Mouse (Mus musculus) midbrain, embryonic 10.5 days (tissue): ENCODE measurements around the gene Gm9944. TPM values are rescaled to one million over a fixed set of nuclear protein-coding genes. Genes with fewer than 3 reads are reported as not detected.
A peak's percentile ranks its signal among the peaks of the same experiment; 100 is the strongest.

Source experiments
- DNase-seq: peaks from one replicate; pipeline ENCODE4 v3.0.0-alpha.2; 2017; ENCODE audit warnings: low spot score
- H3K27ac ChIP-seq: fragments of 300-500 bp; sonication (generic); replicated peaks from 2 replicates; pipeline ENCODE4 v1.5.1; 2016; ENCODE audit warnings: mild to moderate bottlenecking
- H3K27me3 ChIP-seq: fragments of 300-500 bp; sonication (generic); 2 replicates; pipeline ENCODE4 v1.6.1; 2016; ENCODE audit warnings: low read depth, mild to moderate bottlenecking; ENCODE audit not compliant: poor library complexity, severe bottlenecking
- H3K36me3 ChIP-seq: fragments of 300-500 bp; sonication (generic); 2 replicates; pipeline ENCODE4 v1.6.1; 2016; ENCODE audit warnings: mild to moderate bottlenecking, moderate library complexity
- H3K4me1 ChIP-seq: fragments of 300-500 bp; sonication (generic); 2 replicates; pipeline ENCODE4 v1.6.1; 2016
- H3K4me3 ChIP-seq: fragments of 300-500 bp; sonication (generic); 2 replicates; pipeline ENCODE4 v1.5.1; 2016; ENCODE audit warnings: mild to moderate bottlenecking, moderate library complexity
- H3K9me3 ChIP-seq: fragments of 300-500 bp; sonication (generic); replicated peaks from 2 replicates; pipeline ENCODE4 v1.6.1; 2016; ENCODE audit warnings: mild to moderate bottlenecking
- WGBS: fragments of 180-500 bp; shearing (Covaris S2); methylation state at CpG from one replicate; pipeline ENCODE4 v1.1.7; 2016; 5-methylcytosine and 5-hydroxymethylcytosine counted together
- polyA plus RNA-seq: library from polyadenylated mRNA; unstranded; fragments of >200 nt; fragmentation: Nextera tagmentation; extraction: Ambion mirVana; gene quantifications from 2 replicates; pipeline ENCODE4 v1.2.1, GENCODE M21; 2016

Gm9944 gene
- polyA plus RNA-seq, 1 experiment from 2014 or later: not detected

DNA sequence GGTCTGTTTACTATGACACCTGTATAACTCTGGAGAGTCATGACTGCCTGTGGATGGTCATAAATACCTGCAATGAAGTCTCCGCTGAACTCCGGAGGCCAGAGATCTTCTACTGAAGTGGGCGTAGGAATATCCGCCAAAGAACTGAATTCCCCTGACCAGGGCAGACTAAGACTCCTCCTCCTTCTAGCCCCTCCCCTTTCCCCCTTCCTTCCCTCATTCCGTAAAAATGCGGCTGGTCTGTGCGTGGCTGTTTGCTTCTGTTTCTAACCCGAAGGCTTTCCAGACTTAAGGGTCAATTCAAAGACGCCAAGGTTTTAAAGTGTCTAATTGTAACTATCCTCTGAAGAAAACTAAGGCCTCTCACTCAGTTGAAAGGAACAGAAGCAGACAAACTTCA is 44.8 kb downstream of the Gm9944 start, which contains the start of gene Pramef12:
Pramef12 (minus strand) TSS at position 175 of the 400 bp plus-strand sequence.
- H3K4me1 ChIP-seq: peaks cover 7% of the 10 kb centered on the region; the same call in 1 of the 2 replicates
- peaks cover 16% of the 10 kb centered on the region for H3K9me3 ChIP-seq
- no peaks in the 10 kb centered on the region for H3K36me3 ChIP-seq
- H3K27me3 ChIP-seq: no peaks in the 10 kb centered on the region
- no peak within 1 kb of the TSS for H3K4me3 ChIP-seq
- 83% methylated on average over 9 of the region's 9 CpGs for WGBS
- no peak for DNase-seq
- H3K27ac ChIP-seq: no peak within 1 kb of the TSS

DNA sequence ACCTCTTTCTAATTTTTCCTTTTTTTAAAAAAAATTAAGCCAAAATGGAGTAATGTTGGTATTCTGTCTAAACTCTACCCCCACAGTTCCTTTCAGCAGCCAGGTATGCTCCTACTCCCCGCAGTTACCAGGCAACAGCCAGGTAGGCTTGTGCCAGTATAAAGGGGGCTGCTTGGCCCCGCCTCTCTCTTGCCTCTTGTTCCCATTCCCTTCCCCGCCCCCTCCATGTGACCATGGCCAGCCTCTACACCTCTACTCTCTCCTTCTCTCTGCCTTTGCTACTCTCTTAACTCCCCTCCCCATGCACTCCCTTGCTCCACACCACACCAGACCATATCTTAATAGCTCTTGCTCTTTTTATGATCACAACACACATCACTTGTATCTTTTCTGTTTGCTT is 46.9 kb downstream of the Gm9944 start:
- H3K36me3 ChIP-seq: no peaks in the 10 kb centered on the region
- DNase-seq: no peak
- H3K27ac ChIP-seq: no peak overlapping the region
- H3K27me3 ChIP-seq: no peaks in the 10 kb centered on the region
- WGBS: 61% methylated on average over 3 of the region's 3 CpGs
- H3K4me3 ChIP-seq: no peak overlapping the region
- H3K4me1 ChIP-seq: peaks cover 7% of the 10 kb centered on the region; the same call in 1 of the 2 replicates
- H3K9me3 ChIP-seq: peaks cover 9% of the 10 kb centered on the region

DNA sequence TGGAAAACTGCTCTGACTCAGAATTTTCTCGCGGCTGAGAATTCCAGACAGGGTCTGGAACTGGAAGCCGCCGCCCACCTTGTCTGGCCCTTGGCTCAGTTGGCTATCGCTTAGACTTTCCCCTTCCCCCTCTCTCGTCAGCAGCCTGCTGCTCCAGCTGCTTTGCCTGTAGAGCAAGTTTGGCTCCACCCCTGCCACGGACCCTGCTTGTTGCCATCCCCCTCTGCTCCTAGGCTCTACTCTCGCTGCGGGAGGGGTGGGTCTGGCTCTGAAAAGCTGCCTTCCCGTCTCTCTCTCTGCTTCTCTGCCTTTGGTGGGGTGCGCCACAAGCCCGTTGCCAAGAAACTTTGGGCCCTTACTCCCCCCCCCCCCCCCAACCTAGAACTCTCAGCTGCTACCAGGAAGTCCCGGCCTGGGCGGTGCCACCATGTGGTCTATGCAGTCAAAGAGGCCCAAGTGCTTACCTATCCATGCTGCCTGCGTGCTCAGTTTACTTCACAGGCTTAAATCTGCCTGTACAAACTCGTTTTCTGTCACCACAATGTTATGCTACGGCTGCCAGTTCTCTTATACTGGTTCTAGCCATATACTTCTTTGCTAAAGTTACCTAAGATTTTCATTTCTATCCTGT is 48.5 kb downstream of the Gm9944 start:
- peaks cover 5% of the 10 kb centered on the region for H3K9me3 ChIP-seq
- H3K4me1 ChIP-seq: peaks cover 7% of the 10 kb centered on the region; the same call in 1 of the 2 replicates
- H3K36me3 ChIP-seq: no peaks in the 10 kb centered on the region
- WGBS: 10% methylated on average over 17 of the region's 17 CpGs
- DNase-seq: peak; percentile 29
- H3K27ac ChIP-seq: no peak overlapping the region; the same call in 1 of the 2 replicates
- peak overlapping the region; percentile 44 for H3K4me3 ChIP-seq
- H3K27me3 ChIP-seq: no peaks in the 10 kb centered on the region

Other genes starting within 250 kb of the Gm9944 start
- not detected in 2 replicates for gene C87977, start 240.0 kb downstream of the Gm9944 start, polyA plus RNA-seq
- not detected in 2 replicates for gene Pramel5, start 172.8 kb downstream of the Gm9944 start, polyA plus RNA-seq
- not detected in 2 replicates for gene Gm13128, start 123.1 kb downstream of the Gm9944 start, polyA plus RNA-seq
- not detected in 2 replicates for gene Gm13119, start 95.4 kb downstream of the Gm9944 start, polyA plus RNA-seq
- not detected in 2 replicates for gene Pramef20, start 75.4 kb downstream of the Gm9944 start, polyA plus RNA-seq
- gene Pramef12, start 44.9 kb downstream of the Gm9944 start, polyA plus RNA-seq: not detected in 2 replicates
- not detected in 2 replicates for gene 1700012P22Rik, start 14.5 kb downstream of the Gm9944 start, polyA plus RNA-seq
- not detected in 2 replicates for gene Aadacl3, start 10.4 kb upstream of the Gm9944 start, polyA plus RNA-seq
- gene 9430007A20Rik, start 66.5 kb upstream of the Gm9944 start, polyA plus RNA-seq: not detected in 2 replicates
- not detected in 2 replicates for gene Gm13124, start 111.8 kb upstream of the Gm9944 start, polyA plus RNA-seq
- gene Aadacl4, start 160.4 kb upstream of the Gm9944 start, polyA plus RNA-seq: not detected in 2 replicates
- not detected in 2 replicates for gene Gm436, start 233.1 kb upstream of the Gm9944 start, polyA plus RNA-seq